Mouse (Mus musculus): ENCODE results near the gene Sv2a.

DNA sequence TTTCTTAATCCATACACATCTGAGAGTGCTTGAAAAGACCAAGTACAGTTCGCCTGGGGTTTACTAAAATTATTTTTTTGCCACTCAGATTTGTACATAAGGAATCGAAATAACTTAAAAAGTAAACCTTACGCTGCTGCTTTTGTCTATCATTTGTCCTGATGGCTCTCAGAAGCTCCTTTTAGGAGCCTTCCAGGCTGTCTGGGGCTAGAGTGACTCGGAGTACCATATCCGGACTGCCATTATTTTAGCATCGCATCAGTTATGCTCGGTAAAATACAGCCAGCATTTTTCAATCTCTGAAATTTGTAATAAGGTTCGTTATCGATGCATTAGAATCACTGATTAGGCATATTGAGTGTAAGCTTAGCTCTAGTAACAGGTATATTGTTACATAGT, 59.8 kb downstream of the Sv2a start:
- no peak for TF ChIP-seq MYOD1 (IDR thresholded peaks at IDR 0.05; ENCODE audit: control insufficient read depth in 1 of 3, insufficient read length in 2 of 3, low read depth in 2 of 3)
- TF ChIP-seq POLR2A (IDR thresholded peaks at IDR 0.05; ENCODE audit: insufficient read length, low read depth) = no peak
- no peak for TF ChIP-seq CEBPB (IDR thresholded peaks at IDR 0.05; ENCODE audit: insufficient read depth, poor library complexity, severe bottlenecking)
- TF ChIP-seq MYOG (IDR thresholded peaks at IDR 0.05; ENCODE audit: control insufficient read depth in 1 of 3, insufficient read depth in 1 of 3, insufficient read length in 2 of 3, low read depth in 2 of 3) = no peak
- TF ChIP-seq MAX (IDR thresholded peaks at IDR 0.05; ENCODE audit: low read depth) = no peak
- no peak for TF ChIP-seq USF1 (IDR thresholded peaks at IDR 0.05; ENCODE audit: low read depth)
- TF ChIP-seq E2F4 (IDR thresholded peaks at IDR 0.05; ENCODE audit: insufficient read depth) = no peak

All from myocyte (in vitro differentiated cells).